Mouse (Mus musculus) spleen, postnatal 0 days (tissue): ENCODE data around the gene Gm10647. TPM values are rescaled to one million over a fixed set of nuclear protein-coding genes. Genes with fewer than 3 reads are reported as not detected.

Source experiments
- polyA plus RNA-seq: library from polyadenylated mRNA; unstranded; fragments of >200 nt; fragmentation: Nextera tagmentation; extraction: Ambion mirVana; gene quantifications from 2 replicates; pipeline ENCODE4 v1.2.1, GENCODE M21; 2015

Gm10647 gene
- polyA plus RNA-seq: 0.10 and 0.39 TPM in 2 replicates

DNA sequence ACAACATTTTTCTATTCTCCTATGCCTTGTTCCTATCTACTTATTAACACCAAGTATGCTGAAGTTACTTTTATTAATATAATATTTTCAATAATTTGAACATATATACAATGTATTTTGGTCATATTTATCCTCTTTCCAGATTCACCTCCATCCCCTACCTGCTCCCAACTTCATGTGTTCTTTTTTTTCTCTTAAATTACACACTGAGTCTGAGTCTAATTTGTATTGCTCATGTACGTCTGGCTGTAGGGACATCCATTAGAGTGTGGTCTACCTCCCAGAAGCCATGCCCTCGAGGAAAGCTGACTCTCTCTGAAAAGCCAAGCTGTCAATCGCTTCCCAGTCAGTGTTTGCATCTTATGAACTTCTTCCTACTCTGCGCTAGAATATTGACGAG is at the start of gene Gm10647:
Gene Gm10647, plus strand, starts transcription at position 301 of the 400 bp plus-strand sequence.

GRCm38 (mm10) chr9:66795464-66796324 is 1.1 kb upstream of the Gm10647 start, which contains the start of gene Aph1b:
Gene Aph1b (minus strand): TSS chr9:66795490.

DNA sequence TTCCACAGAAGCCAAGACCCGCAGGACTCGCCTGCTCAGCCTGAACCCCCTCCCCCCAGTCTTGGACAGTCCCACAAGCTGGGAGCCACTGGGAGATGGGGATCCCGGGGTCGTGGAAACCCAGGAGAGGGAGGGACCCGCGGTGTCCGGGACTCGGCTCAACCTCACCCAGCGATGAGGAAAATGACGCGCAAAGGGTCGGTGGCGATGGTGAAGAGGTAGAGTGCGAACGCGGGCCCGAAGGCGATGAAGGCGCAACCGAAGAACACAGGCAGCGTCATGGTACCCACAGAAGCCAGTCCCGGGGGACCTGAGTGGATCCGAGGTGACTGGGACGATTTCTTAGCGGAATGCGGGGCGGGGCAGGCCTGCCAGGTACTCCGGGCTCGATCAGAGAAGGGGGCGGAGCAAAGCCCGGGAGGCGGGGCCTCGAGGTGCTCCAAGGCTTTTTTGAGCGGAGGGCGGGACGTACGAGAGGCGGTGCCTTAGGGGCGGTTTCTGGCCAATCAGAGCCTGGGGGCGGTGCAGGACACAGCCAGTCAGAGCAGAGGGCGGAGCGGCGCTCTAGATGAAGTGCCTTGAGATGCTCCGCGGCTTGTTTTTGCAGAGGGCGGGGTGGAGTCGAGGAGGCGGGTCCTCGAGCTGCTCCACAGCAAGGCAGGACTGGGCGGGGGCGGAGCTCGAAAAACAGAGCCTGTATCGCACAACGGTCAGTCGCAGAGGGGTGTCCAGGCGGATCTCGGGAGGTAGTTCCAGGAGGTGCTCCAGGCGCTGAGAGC is 37.7 kb downstream of the Gm10647 start, which contains the start of gene Aph1c:
Gene Aph1c, minus strand, starts transcription at position 409 of the 779 bp plus-strand sequence.

Other genes starting within 250 kb of the Gm10647 start
- 25.7 and 33.9 TPM in 2 replicates for gene Usp3, start 203.9 kb upstream of the Gm10647 start, polyA plus RNA-seq
- 0.18 and 0.32 TPM in 2 replicates for gene Car12, start 83.4 kb upstream of the Gm10647 start, polyA plus RNA-seq
- gene Aph1b, start 1.5 kb upstream of the Gm10647 start, polyA plus RNA-seq: 2.2 and 3.1 TPM in 2 replicates
- 4.9 and 6.7 TPM in 2 replicates for gene Aph1c, start 37.7 kb downstream of the Gm10647 start, polyA plus RNA-seq
- gene Rab8b, start 122.6 kb downstream of the Gm10647 start, polyA plus RNA-seq: 38.9 and 39.6 TPM in 2 replicates
- 582 and 638 TPM in 2 replicates for gene Rps27l, start 149.0 kb downstream of the Gm10647 start, polyA plus RNA-seq
- 6.8 and 7.9 TPM in 2 replicates for gene Lactb, start 178.4 kb downstream of the Gm10647 start, polyA plus RNA-seq